Mouse (Mus musculus) brain, embryonic 14.5 days (tissue): ENCODE measurements around the gene Pcbp4.

Source experiments
- CTCF ChIP-seq: fragments of 200-500 bp; IDR thresholded peaks from 2 replicates; pipeline ENCODE4 v1.5.1; 2012; ENCODE audit warnings: inconsistent platforms, mild to moderate bottlenecking, moderate library complexity, borderline replicate concordance; ENCODE audit not compliant: insufficient read depth, insufficient read length; ENCODE audit errors: extremely low read depth
- POLR2A ChIP-seq: fragments of 200-500 bp; IDR thresholded peaks from 2 replicates; pipeline ENCODE4 v1.6.1; 2012; ENCODE audit warnings: mild to moderate bottlenecking, inconsistent platforms, borderline replicate concordance; ENCODE audit not compliant: poor library complexity, insufficient read depth, insufficient read length, severe bottlenecking; ENCODE audit errors: extremely low read depth

- TF ChIP-seq CTCF (no peak), POLR2A (no peak)
Measured at GRCm38 (mm10) chr9:106477649-106478048, 24.6 kb downstream of the Pcbp4 start.
